Mouse (Mus musculus) urinary bladder, postnatal 36 days (tissue): ENCODE measurements at regions not wholly inside any gene's neighbourhood (a gene's known extent, or its start where the extent isn't known, plus 50 kb on each side); places are given as distances from the start of the nearest gene placed in this dataset.

Experiments used
- DNase-seq, 2 experiments: peaks; one replicate each; pipeline ENCODE4 v3.0.0; 2022; ENCODE audit warnings: low spot score in 2 of 2, mixed read lengths in 1 of 2

- no peak for DNase-seq
Measured at GRCm38 (mm10) chr3:150752787-150753186, 684.9 kb upstream of the Adgrl4 start.

DNA sequence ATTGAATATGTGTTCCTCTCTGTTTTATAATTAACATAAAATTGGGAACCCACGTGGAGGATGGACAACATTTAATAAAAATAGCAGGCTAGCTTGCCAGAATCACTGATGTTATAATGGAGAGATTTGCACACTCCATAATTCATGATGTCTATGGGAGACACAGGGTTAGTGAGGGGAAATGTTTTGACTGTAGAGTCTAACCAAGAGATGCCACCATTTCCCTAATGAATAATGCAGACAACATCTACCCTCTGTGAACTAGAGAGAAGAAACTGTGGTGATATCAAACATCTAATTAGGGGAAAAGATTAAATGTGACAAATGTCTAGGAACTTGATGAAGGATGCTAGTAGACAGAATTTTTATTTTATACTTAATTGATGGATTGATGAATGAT, 677.8 kb upstream of the Adgrl4 start:
- no peak for DNase-seq

DNA sequence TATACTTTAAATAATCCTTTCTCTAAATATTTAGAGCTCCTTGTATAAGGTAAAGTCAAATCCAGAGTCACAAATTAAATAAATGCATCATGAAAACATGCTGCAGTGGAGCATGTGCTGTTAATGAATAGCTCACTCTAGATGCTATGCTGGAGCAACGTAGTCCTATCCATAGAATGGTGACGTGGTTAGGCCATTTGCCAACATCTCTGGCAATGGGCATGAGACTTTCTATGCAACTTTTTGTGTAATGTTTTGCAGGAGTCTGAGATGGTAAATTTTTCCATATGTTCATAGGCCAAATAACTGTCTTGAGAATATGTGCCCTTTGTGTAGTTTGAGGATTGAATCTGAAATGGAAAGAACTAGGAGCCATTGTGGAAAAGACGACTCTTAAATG, 653.1 kb upstream of the Adgrl4 start:
- DNase-seq, result no peak

DNA sequence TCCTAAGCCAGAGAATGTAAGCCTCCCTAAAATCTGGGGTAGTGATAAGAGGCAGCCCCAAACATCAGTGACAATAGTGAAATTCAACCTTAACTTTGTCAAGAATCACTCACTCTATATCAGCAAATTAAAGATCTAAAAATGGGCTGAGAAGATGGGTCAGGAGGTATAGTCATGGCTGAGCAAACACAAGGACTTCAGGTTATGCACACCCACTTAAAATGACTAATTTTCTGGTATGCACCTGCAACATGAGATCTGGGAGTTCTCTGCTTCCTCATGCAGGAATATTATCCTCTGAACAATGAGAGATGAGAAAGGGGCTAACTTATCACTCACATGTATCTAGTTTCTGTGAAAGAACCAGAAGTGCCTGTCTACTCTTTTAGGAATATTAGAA, 619.9 kb upstream of the Adgrl4 start:
- DNase-seq, result no peak

DNA sequence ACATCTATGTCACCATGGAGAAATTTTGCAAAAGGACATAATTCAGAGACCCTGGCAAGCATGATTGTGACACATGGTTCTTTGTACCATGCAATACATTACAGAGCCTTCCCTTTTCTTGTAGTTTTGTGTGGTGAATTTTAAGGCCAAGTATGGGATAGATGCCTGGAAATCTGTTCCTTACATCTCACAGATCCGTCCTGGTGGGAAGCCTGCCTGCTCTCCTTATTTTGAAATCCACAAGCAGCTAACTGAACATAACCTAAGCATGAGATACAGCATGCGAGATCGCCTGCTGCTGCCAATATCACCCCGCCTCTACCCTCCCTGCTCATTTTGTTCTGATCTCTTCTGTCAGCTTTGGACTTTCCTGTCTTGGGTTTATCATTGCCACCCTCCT, 618.3 kb upstream of the Adgrl4 start:
- no peak for DNase-seq

GRCm38 (mm10) chr3:150820039-150820438, 617.6 kb upstream of the Adgrl4 start:
- DNase-seq, result no peak

- DNase-seq, result no peak
Measured at GRCm38 (mm10) chr3:150846029-150846428, 591.7 kb upstream of the Adgrl4 start.

GRCm38 (mm10) chr3:150852107-150852506, 585.6 kb upstream of the Adgrl4 start:
- DNase-seq, result no peak

GRCm38 (mm10) chr3:150896668-150897067, 541.0 kb upstream of the Adgrl4 start:
- no peak for DNase-seq

- no peak for DNase-seq
Measured at GRCm38 (mm10) chr3:150910091-150910490, 527.6 kb upstream of the Adgrl4 start.

GRCm38 (mm10) chr3:150954897-150955296, 482.8 kb upstream of the Adgrl4 start:
- no peak for DNase-seq

GRCm38 (mm10) chr3:150999652-151000051, 438.0 kb upstream of the Adgrl4 start:
- no peak for DNase-seq

DNA sequence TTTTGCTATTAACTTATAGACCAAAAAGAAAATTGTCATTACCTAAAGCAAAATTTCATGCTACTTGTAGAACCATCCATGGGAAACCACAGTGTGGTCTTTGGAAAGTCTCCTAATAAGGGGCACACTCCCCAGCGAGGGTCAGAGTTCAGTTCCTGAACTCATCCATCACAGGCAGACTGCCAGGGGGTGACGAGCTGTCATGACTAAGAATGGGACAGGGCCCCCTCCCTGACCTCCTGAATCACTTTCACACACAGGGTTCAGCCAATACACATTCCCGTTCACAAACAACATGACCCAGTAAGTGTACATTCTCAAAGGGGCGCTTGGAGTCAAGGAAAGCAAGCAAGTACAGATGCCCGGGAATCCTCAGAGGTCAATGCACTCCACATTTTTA, 437.5 kb upstream of the Adgrl4 start:
- DNase-seq, result no peak

DNA sequence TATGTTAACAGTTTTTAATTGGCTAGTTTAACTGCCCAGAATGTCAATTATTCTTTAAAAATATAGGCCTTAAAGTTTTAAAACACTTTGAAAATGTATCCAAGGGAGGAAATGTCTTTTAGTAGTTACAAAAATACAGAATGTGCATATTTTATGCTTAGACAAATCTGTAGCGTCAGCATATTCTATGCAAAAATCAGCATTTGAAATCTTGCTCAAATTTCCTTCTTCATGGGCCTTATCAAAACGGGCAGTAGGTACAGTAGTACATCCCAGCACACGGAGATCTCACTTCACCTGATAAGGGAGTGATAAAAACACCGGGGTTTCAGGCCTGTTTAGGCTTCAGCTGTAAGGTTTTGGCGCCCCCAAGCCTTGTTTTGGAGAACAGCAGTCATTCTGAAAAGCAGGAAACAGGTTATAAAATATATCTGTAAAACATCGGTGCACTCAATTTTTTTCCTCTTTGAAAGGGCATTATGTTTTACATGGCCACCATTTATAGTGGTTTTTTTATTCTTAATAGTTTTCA, 435.7 kb upstream of the Adgrl4 start:
- no peak for DNase-seq

- no peak for DNase-seq
Measured at GRCm38 (mm10) chr3:151003524-151003923, 434.2 kb upstream of the Adgrl4 start.

DNA sequence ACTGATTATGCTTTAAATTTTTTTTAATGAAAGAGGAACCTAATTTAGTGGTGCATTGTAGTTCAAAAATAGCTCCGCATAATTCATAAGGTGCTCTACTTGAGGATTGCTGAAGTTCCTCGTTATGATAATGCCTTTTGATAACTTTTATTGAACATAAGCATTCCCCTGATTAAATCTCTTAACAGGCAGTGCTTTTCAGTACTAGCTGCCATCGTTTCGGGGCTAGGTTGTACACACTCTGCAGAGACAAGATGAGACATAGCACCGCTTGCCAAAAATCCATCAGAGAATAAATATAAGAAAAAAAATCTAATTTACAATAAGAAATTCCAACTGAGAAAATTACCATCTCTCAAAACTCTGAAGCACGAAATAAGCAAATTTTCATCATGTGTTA, 433.7 kb upstream of the Adgrl4 start:
- DNase-seq, result no peak

- DNase-seq, result no peak
Measured at GRCm38 (mm10) chr3:151020014-151020413, 417.7 kb upstream of the Adgrl4 start.

- DNase-seq, result no peak
Measured at GRCm38 (mm10) chr3:151057491-151057890, 380.2 kb upstream of the Adgrl4 start.

GRCm38 (mm10) chr3:151072322-151072721, 365.4 kb upstream of the Adgrl4 start:
- no peak for DNase-seq

GRCm38 (mm10) chr3:151116831-151117230, 320.9 kb upstream of the Adgrl4 start:
- no peak for DNase-seq

GRCm38 (mm10) chr3:151117583-151118041, 320.1 kb upstream of the Adgrl4 start:
- no peak for DNase-seq

DNA sequence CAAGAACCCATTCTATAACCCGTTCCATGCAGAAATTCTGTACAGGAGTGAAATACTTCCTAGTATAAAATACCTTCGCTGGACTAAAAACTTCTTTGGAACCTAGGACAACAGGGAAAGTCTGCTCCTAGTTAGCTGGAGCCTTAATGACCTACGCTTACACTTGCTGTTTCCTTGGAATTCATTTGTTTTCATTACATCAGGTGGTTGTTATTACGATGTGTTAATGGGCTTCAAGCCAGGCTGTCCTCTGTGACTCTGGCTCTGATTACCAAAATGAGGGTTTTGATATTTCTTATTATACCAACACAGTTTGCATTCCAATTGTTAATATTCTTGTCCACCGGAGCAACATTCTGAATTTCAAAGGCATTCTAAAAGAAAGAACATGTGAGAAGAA, 313.6 kb upstream of the Adgrl4 start:
- DNase-seq, result no peak

- no peak for DNase-seq
Measured at GRCm38 (mm10) chr3:151146889-151147288, 290.8 kb upstream of the Adgrl4 start.

- DNase-seq, result no peak
Measured at GRCm38 (mm10) chr3:151153340-151153739, 284.3 kb upstream of the Adgrl4 start.
